Mouse (Mus musculus) olfactory bulb, adult 2 months (tissue): ENCODE measurements around the gene Gm17332. TPM values are rescaled to one million over a fixed set of nuclear protein-coding genes. Genes with fewer than 3 reads are reported as not detected.
"Not testable (repeated sequence)": the region's sequence is repeated elsewhere in the genome, so short reads cannot be mapped to it uniquely, and the experiment has no call there.

Experiments used
- H3K27ac ChIP-seq: fragments of 200-500 bp; 2 replicates; pipeline ENCODE4 v1.5.1; 2012; ENCODE audit warnings: low read depth, low read length; ENCODE audit not compliant: insufficient read depth
- H3K4me1 ChIP-seq: fragments of 200-500 bp; 2 replicates; pipeline ENCODE4 v1.6.1; 2012; ENCODE audit warnings: low read length; ENCODE audit not compliant: control insufficient read depth, insufficient read depth
- H3K4me3 ChIP-seq: fragments of 200-500 bp; 2 replicates; pipeline ENCODE4 v1.5.1; 2012; ENCODE audit warnings: mild to moderate bottlenecking, low read depth, low read length, moderate library complexity; ENCODE audit not compliant: insufficient read depth
- CTCF ChIP-seq: fragments of 200-500 bp; IDR thresholded peaks from 2 replicates; pipeline ENCODE4 v1.5.1; 2012; ENCODE audit warnings: low read depth, mild to moderate bottlenecking, low read length, moderate library complexity; ENCODE audit not compliant: insufficient read depth
- POLR2A ChIP-seq: fragments of 200-500 bp; IDR thresholded peaks from 2 replicates; pipeline ENCODE4 v1.6.1; 2012; ENCODE audit warnings: mild to moderate bottlenecking, low read depth, low read length, moderate library complexity; ENCODE audit not compliant: insufficient read depth
- WGBS: fragments of 180-500 bp; shearing (Covaris S2); methylation state at CpG from one replicate; pipeline ENCODE4 v1.1.7; 2018; 5-methylcytosine and 5-hydroxymethylcytosine counted together
- polyA plus RNA-seq: library from polyadenylated mRNA; stranded (reverse); fragments of >200 nt; gene quantifications from 2 replicates; pipeline ENCODE4 v1.2.4, GENCODE M21; 2012; ENCODE audit warnings: low replicate concordance; ENCODE audit not compliant: missing spikeins, insufficient read depth, insufficient read length

Gene Gm17332
- polyA plus RNA-seq, 1 experiment: not detected

DNA sequence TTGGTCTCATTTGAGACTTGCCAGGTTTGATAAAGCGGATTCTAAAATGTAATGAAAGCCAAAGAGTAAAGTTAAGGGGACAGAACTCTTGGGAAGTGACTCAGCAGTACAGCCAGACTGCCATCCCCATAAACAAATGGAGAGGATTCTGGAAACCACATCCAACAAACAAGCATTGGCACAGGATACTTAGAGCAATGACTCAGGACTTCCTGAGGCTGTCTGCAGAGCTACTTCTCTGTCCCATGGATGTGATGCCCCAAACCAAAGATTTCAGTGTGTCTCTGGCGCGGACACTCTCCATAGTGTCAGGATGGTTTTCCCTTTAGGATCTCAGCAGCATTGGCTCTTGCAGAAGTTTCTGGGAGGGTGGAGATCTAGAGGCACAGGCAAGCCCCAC, 25.2 kb downstream of the Gm17332 start:
- 93% methylated on average over 3 of the region's 3 CpGs for WGBS
- no peak overlapping the region for H3K27ac ChIP-seq
- TF ChIP-seq POLR2A (no peak), CTCF (no peak)

DNA sequence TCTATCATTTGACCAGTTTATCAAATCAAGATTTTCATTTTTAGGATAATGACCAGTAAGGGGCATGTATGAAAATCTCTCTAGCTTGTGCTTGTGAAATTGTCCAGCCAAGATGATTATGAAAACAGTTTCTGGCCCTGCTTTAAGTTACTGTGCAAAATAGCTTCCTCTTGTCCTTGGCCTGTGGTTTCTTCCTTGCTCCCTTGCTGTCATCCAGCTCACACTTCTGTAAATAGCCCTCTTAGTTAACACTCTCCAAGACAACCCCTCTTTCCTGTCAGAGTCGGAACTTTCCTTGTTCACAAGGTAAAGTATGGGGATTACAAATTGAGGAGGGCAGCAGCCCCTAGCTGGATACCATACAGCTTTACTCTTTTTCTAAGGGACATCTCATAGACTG, 43.9 kb downstream of the Gm17332 start:
- not testable (repeated sequence) for H3K27ac ChIP-seq, H3K4me3 ChIP-seq
- 70% methylated on average over 1 of the region's 1 CpGs for WGBS

More for the DNA sequence above, 25.2 kb downstream of the Gm17332 start:
- H3K4me1 ChIP-seq: no peaks in the 10 kb centered on the region
- H3K4me3 ChIP-seq: no peak overlapping the region

GRCm38 (mm10) chr11:31134824-31135223, 47.4 kb downstream of the Gm17332 start:
- not testable (repeated sequence) for H3K4me1 ChIP-seq, H3K4me3 ChIP-seq, H3K27ac ChIP-seq
- WGBS: 85% methylated on average over 1 of the region's 1 CpGs

More for the DNA sequence above, 43.9 kb downstream of the Gm17332 start:
- not testable (repeated sequence) for H3K4me1 ChIP-seq

DNA sequence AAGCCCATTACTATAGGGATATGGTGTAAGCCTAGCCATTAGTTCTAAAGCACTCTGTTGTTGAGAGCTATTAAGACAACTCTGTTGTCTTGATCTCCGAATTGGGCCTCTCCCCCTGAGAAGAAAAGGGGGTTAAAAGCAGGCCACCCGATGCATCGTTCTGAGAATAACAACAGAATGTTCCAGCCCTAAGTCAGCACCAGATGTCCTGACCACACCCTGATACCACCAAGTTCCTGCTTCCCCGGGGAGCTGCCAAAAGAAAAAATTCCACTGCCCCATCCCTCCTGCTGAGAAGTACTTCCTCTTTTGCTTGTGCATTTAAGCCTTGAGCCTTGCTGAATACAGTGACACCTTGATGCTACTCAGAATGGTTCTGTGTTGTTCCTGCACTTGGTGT, 48.5 kb downstream of the Gm17332 start:
- H3K27ac ChIP-seq, H3K4me3 ChIP-seq, H3K4me1 ChIP-seq: not testable (repeated sequence)
- 59% methylated on average over 4 of the region's 4 CpGs for WGBS

Other genes with a start within 250 kb of the Gm17332 start
- not detected in 2 replicates for gene Erlec1, start 228.1 kb downstream of the Gm17332 start, polyA plus RNA-seq
- not detected in 2 replicates for gene Chac2, start 196.1 kb downstream of the Gm17332 start, polyA plus RNA-seq
- gene Stc2, start 187.6 kb upstream of the Gm17332 start, polyA plus RNA-seq: not detected in 2 replicates